Mouse (Mus musculus): Measurements from ENCODE around the gene Slc2a5. TPM values are rescaled to one million over a fixed set of nuclear protein-coding genes. Genes with fewer than 3 reads are reported as not detected.

Gene Slc2a5
- polyA plus RNA-seq, 1 experiment from 2014 or later, result 1.7 TPM

GRCm38 (mm10) chr4:150172107-150172506 is 53.0 kb downstream of the Slc2a5 start:
- Histone ChIP-seq H3K9me3 (replicated peaks) (no peaks in the 10 kb centered on the region), H3K4me2 (replicated peaks) (no peak overlapping the region), H3K4me1 (peaks cover 8% of the 10 kb centered on the region), H3K9ac (no peak overlapping the region), H3K36me3 (no peaks in the 10 kb centered on the region), H3K4me3 (replicated peaks) (no peak overlapping the region), H3K27me3 (no peaks in the 10 kb centered on the region), H3K27ac (replicated peaks) (no peak overlapping the region)
- WGBS, result 79% methylated on average over 8 of the region's 8 CpGs
- no peak for ATAC-seq (ENCODE audit: insufficient number of reproducible peaks, low FRiP score, low TSS enrichment, low read depth)

- Histone ChIP-seq H3K9me3 (replicated peaks) (no peaks in the 10 kb centered on the region), H3K4me2 (replicated peaks) (no peak overlapping the region), H3K4me3 (replicated peaks) (no peak overlapping the region), H3K36me3 (no peaks in the 10 kb centered on the region), H3K9ac (no peak overlapping the region), H3K27me3 (no peaks in the 10 kb centered on the region), H3K27ac (replicated peaks) (no peak overlapping the region), H3K4me1 (peaks cover 10% of the 10 kb centered on the region)
- WGBS, result 55% methylated on average over 10 of the region's 10 CpGs
- ATAC-seq (ENCODE audit: insufficient number of reproducible peaks, low FRiP score, low TSS enrichment, low read depth), result no peak
Measured at GRCm38 (mm10) chr4:150173281-150173680, 54.2 kb downstream of the Slc2a5 start.

GRCm38 (mm10) chr4:150174027-150174426 is 54.9 kb downstream of the Slc2a5 start:
- 91% methylated on average over 14 of the region's 14 CpGs for WGBS

GRCm38 (mm10) chr4:150176535-150176934 is 57.5 kb downstream of the Slc2a5 start:
- H3K4me3 ChIP-seq (replicated peaks), result no peak overlapping the region
- H3K9ac ChIP-seq, result no peak overlapping the region
- H3K36me3 ChIP-seq, result no peaks in the 10 kb centered on the region
- peaks cover 13% of the 10 kb centered on the region for H3K4me1 ChIP-seq
- no peaks in the 10 kb centered on the region for H3K27me3 ChIP-seq
- 4% methylated on average over 7 of the region's 7 CpGs for WGBS
- peak overlapping the region; percentile 29 for H3K4me2 ChIP-seq (replicated peaks)
- 0 out of 2 replicates have a peak, but pooled peaks cover 2% of the 10 kb centered on the region for H3K9me3 ChIP-seq (replicated peaks)
- H3K27ac ChIP-seq (replicated peaks), result no peak overlapping the region
- ATAC-seq (ENCODE audit: insufficient number of reproducible peaks, low FRiP score, low TSS enrichment, low read depth), result no peak

More at GRCm38 (mm10) chr4:150174027-150174426, 54.9 kb downstream of the Slc2a5 start:
- Histone ChIP-seq H3K4me2 (replicated peaks) (no peak overlapping the region), H3K9me3 (replicated peaks) (no peaks in the 10 kb centered on the region), H3K27ac (replicated peaks) (no peak overlapping the region), H3K4me1 (peaks cover 13% of the 10 kb centered on the region), H3K4me3 (replicated peaks) (no peak overlapping the region), H3K27me3 (no peaks in the 10 kb centered on the region), H3K9ac (no peak overlapping the region), H3K36me3 (no peaks in the 10 kb centered on the region)
- no peak for ATAC-seq (ENCODE audit: insufficient number of reproducible peaks, low FRiP score, low TSS enrichment, low read depth)

GRCm38 (mm10) chr4:150177122-150177521 is 58.0 kb downstream of the Slc2a5 start:
- WGBS, result 40% methylated on average over 8 of the region's 8 CpGs
- Histone ChIP-seq H3K36me3 (no peaks in the 10 kb centered on the region), H3K27ac (replicated peaks) (no peak overlapping the region), H3K9ac (no peak overlapping the region), H3K9me3 (replicated peaks) (0 out of 2 replicates have a peak, but pooled peaks cover 2% of the 10 kb centered on the region), H3K4me1 (peaks cover 13% of the 10 kb centered on the region), H3K4me3 (replicated peaks) (no peak overlapping the region), H3K27me3 (no peaks in the 10 kb centered on the region), H3K4me2 (replicated peaks) (no peak overlapping the region)
- no peak for ATAC-seq (ENCODE audit: insufficient number of reproducible peaks, low FRiP score, low TSS enrichment, low read depth)

GRCm38 (mm10) chr4:150178131-150178530 is 59.0 kb downstream of the Slc2a5 start:
- no peak overlapping the region for H3K4me3 ChIP-seq (replicated peaks)
- H3K4me1 ChIP-seq, result peaks cover 13% of the 10 kb centered on the region
- 25% methylated on average over 4 of the region's 4 CpGs for WGBS
- H3K9ac ChIP-seq, result no peak overlapping the region
- ATAC-seq (ENCODE audit: insufficient number of reproducible peaks, low FRiP score, low TSS enrichment, low read depth), result peak; percentile 63; the same call in 1 of the 2 replicates
- no peaks in the 10 kb centered on the region for H3K36me3 ChIP-seq
- no peak overlapping the region for H3K4me2 ChIP-seq (replicated peaks)
- H3K27me3 ChIP-seq, result no peaks in the 10 kb centered on the region
- H3K27ac ChIP-seq (replicated peaks), result 0 out of 2 replicates have a peak overlapping the region, but pooled peaks have one; percentile 22
- 0 out of 2 replicates have a peak, but pooled peaks cover 2% of the 10 kb centered on the region for H3K9me3 ChIP-seq (replicated peaks)

- Histone ChIP-seq H3K4me1 (peaks cover 11% of the 10 kb centered on the region), H3K4me2 (replicated peaks) (no peak overlapping the region), H3K36me3 (no peaks in the 10 kb centered on the region), H3K4me3 (replicated peaks) (no peak overlapping the region), H3K27ac (replicated peaks) (no peak overlapping the region), H3K9ac (no peak overlapping the region), H3K27me3 (no peaks in the 10 kb centered on the region), H3K9me3 (replicated peaks) (0 out of 2 replicates have a peak, but pooled peaks cover 2% of the 10 kb centered on the region)
- no peak for ATAC-seq (ENCODE audit: insufficient number of reproducible peaks, low FRiP score, low TSS enrichment, low read depth)
- WGBS, result 92% methylated on average over 7 of the region's 7 CpGs
Measured at GRCm38 (mm10) chr4:150181304-150181703, 62.2 kb downstream of the Slc2a5 start.

- 54% methylated on average over 11 of the region's 11 CpGs for WGBS
- H3K4me2 ChIP-seq (replicated peaks), result no peak overlapping the region
Measured at GRCm38 (mm10) chr4:150188236-150188635, 69.2 kb downstream of the Slc2a5 start.

GRCm38 (mm10) chr4:150192199-150192598 is 73.1 kb downstream of the Slc2a5 start:
- no peak overlapping the region for H3K27ac ChIP-seq (replicated peaks)
- H3K9ac ChIP-seq, result no peak overlapping the region
- no peaks in the 10 kb centered on the region for H3K9me3 ChIP-seq (replicated peaks)
- H3K27me3 ChIP-seq, result no peaks in the 10 kb centered on the region
- no peaks in the 10 kb centered on the region for H3K36me3 ChIP-seq
- WGBS, result 69% methylated on average over 6 of the region's 6 CpGs
- H3K4me2 ChIP-seq (replicated peaks), result no peak overlapping the region
- ATAC-seq (ENCODE audit: insufficient number of reproducible peaks, low FRiP score, low TSS enrichment, low read depth), result no peak
- no peaks in the 10 kb centered on the region for H3K4me1 ChIP-seq
- H3K4me3 ChIP-seq (replicated peaks), result no peak overlapping the region

More at GRCm38 (mm10) chr4:150188236-150188635, 69.2 kb downstream of the Slc2a5 start:
- H3K9ac ChIP-seq, result no peak overlapping the region
- H3K27me3 ChIP-seq, result no peaks in the 10 kb centered on the region
- H3K4me3 ChIP-seq (replicated peaks), result no peak overlapping the region
- no peak for ATAC-seq (ENCODE audit: insufficient number of reproducible peaks, low FRiP score, low TSS enrichment, low read depth)
- H3K4me1 ChIP-seq, result no peaks in the 10 kb centered on the region
- no peaks in the 10 kb centered on the region for H3K9me3 ChIP-seq (replicated peaks)
- H3K27ac ChIP-seq (replicated peaks), result no peak overlapping the region
- H3K36me3 ChIP-seq, result no peaks in the 10 kb centered on the region

Other genes starting within 250 kb of the Slc2a5 start
- gene Spsb1, start 164.2 kb upstream of the Slc2a5 start, polyA plus RNA-seq (2015; fragmentation: Nextera tagmentation; extraction: Ambion mirVana), result 17.5 and 18.2 TPM in 2 replicates
- gene H6pd, start 110.3 kb upstream of the Slc2a5 start, polyA plus RNA-seq (2015; fragmentation: Nextera tagmentation; extraction: Ambion mirVana), result 12.1 and 12.2 TPM in 2 replicates
- gene Gpr157, start 31.9 kb upstream of the Slc2a5 start, polyA plus RNA-seq (2015; fragmentation: Nextera tagmentation; extraction: Ambion mirVana), result 1.5 and 1.7 TPM in 2 replicates
- gene Slc2a7, start 29.7 kb downstream of the Slc2a5 start, polyA plus RNA-seq (2015; fragmentation: Nextera tagmentation; extraction: Ambion mirVana), result not detected in 2 replicates
- gene Car6, start 82.0 kb downstream of the Slc2a5 start, polyA plus RNA-seq (2015; fragmentation: Nextera tagmentation; extraction: Ambion mirVana), result 0.37 and 0.84 TPM in 2 replicates
- gene Eno1, start 117.4 kb downstream of the Slc2a5 start, polyA plus RNA-seq (2015; fragmentation: Nextera tagmentation; extraction: Ambion mirVana), result 1,331 and 1,435 TPM in 2 replicates
- gene Rere, start 162.4 kb downstream of the Slc2a5 start, polyA plus RNA-seq (2015; fragmentation: Nextera tagmentation; extraction: Ambion mirVana), result 26.5 and 27.2 TPM in 2 replicates

Measured in embryonic facial prominence, embryonic 15.5 days (tissue).